Mouse (Mus musculus): ENCODE data around the gene Cyp4f39. TPM values are rescaled to one million over a fixed set of nuclear protein-coding genes. Genes with fewer than 3 reads are reported as not detected.
"Not testable (repeated sequence)": the region's sequence is repeated elsewhere in the genome, so short reads cannot be mapped to it uniquely, and the experiment has no call there.

The Cyp4f39 gene
- polyA plus RNA-seq, 1 experiment from 2014 or later: 0.28 TPM

GRCm38 (mm10) chr17:32516126-32516525 is 63.6 kb downstream of the Cyp4f39 start:
- Histone ChIP-seq H3K4me1 (replicated peaks; ENCODE audit: control insufficient read depth, insufficient read depth, low read length) (no peaks in the 10 kb centered on the region), H3K27ac (ENCODE audit: low read length) (no peak overlapping the region), H3K4me3 (replicated peaks; ENCODE audit: low read length) (no peak overlapping the region), H3K27me3 (replicated peaks; ENCODE audit: control insufficient read depth, insufficient read depth, low read length) (no peaks in the 10 kb centered on the region), H3K9me3 (ENCODE audit: control insufficient read depth, low read length) (no peaks in the 10 kb centered on the region), H3K4me2 (ENCODE audit: low read length) (no peak overlapping the region), H3K9ac (replicated peaks; ENCODE audit: low read depth, low read length) (no peak overlapping the region), H3K36me3 (ENCODE audit: control insufficient read depth, insufficient read depth) (no peaks in the 10 kb centered on the region)
- no peak for ATAC-seq
- WGBS: 54% methylated on average over 5 of the region's 5 CpGs

GRCm38 (mm10) chr17:32521981-32522380 is 69.5 kb downstream of the Cyp4f39 start:
- WGBS: 94% methylated on average over 5 of the region's 5 CpGs
- Histone ChIP-seq H3K36me3 (ENCODE audit: control insufficient read depth, insufficient read depth) (no peaks in the 10 kb centered on the region; the same call in 1 of the 2 replicates), H3K27me3 (replicated peaks; ENCODE audit: control insufficient read depth, insufficient read depth, low read length) (no peaks in the 10 kb centered on the region), H3K4me3 (replicated peaks; ENCODE audit: low read length) (no peak overlapping the region), H3K9ac (replicated peaks; ENCODE audit: low read depth, low read length) (no peak overlapping the region), H3K4me2 (ENCODE audit: low read length) (no peak overlapping the region), H3K9me3 (ENCODE audit: control insufficient read depth, low read length) (no peaks in the 10 kb centered on the region), H3K4me1 (replicated peaks; ENCODE audit: control insufficient read depth, insufficient read depth, low read length) (no peaks in the 10 kb centered on the region), H3K27ac (ENCODE audit: low read length) (no peak overlapping the region)
- ATAC-seq: no peak

GRCm38 (mm10) chr17:32522386-32522785 is 69.9 kb downstream of the Cyp4f39 start:
- 91% methylated on average over 4 of the region's 4 CpGs for WGBS
- Histone ChIP-seq H3K9ac (replicated peaks; ENCODE audit: low read depth, low read length) (no peak overlapping the region), H3K27me3 (replicated peaks; ENCODE audit: control insufficient read depth, insufficient read depth, low read length) (no peaks in the 10 kb centered on the region), H3K9me3 (ENCODE audit: control insufficient read depth, low read length) (no peaks in the 10 kb centered on the region), H3K4me3 (replicated peaks; ENCODE audit: low read length) (no peak overlapping the region), H3K36me3 (ENCODE audit: control insufficient read depth, insufficient read depth) (no peaks in the 10 kb centered on the region; the same call in 1 of the 2 replicates), H3K27ac (ENCODE audit: low read length) (no peak overlapping the region), H3K4me2 (ENCODE audit: low read length) (no peak overlapping the region), H3K4me1 (replicated peaks; ENCODE audit: control insufficient read depth, insufficient read depth, low read length) (no peaks in the 10 kb centered on the region)
- no peak for ATAC-seq

- Histone ChIP-seq H3K27me3 (replicated peaks; ENCODE audit: control insufficient read depth, insufficient read depth, low read length) (no peaks in the 10 kb centered on the region), H3K4me3 (replicated peaks; ENCODE audit: low read length) (no peak overlapping the region), H3K27ac (ENCODE audit: low read length) (no peak overlapping the region), H3K36me3 (ENCODE audit: control insufficient read depth, insufficient read depth) (no peaks in the 10 kb centered on the region; the same call in 1 of the 2 replicates), H3K9me3 (ENCODE audit: control insufficient read depth, low read length) (no peaks in the 10 kb centered on the region), H3K9ac (replicated peaks; ENCODE audit: low read depth, low read length) (no peak overlapping the region), H3K4me1 (replicated peaks; ENCODE audit: control insufficient read depth, insufficient read depth, low read length) (no peaks in the 10 kb centered on the region), H3K4me2 (ENCODE audit: low read length) (no peak overlapping the region)
- 85% methylated on average over 5 of the region's 5 CpGs for WGBS
- no peak for ATAC-seq
Measured at GRCm38 (mm10) chr17:32522816-32523215, 70.3 kb downstream of the Cyp4f39 start.

GRCm38 (mm10) chr17:32523895-32524294 is 71.4 kb downstream of the Cyp4f39 start:
- Histone ChIP-seq H3K9me3 (ENCODE audit: control insufficient read depth, low read length) (no peaks in the 10 kb centered on the region), H3K4me1 (replicated peaks; ENCODE audit: control insufficient read depth, insufficient read depth, low read length) (0 out of 2 replicates have a peak, but pooled peaks cover 2% of the 10 kb centered on the region), H3K27ac (ENCODE audit: low read length) (no peak overlapping the region), H3K36me3 (ENCODE audit: control insufficient read depth, insufficient read depth) (no peaks in the 10 kb centered on the region; the same call in 1 of the 2 replicates), H3K4me2 (ENCODE audit: low read length) (no peak overlapping the region), H3K4me3 (replicated peaks; ENCODE audit: low read length) (no peak overlapping the region), H3K27me3 (replicated peaks; ENCODE audit: control insufficient read depth, insufficient read depth, low read length) (no peaks in the 10 kb centered on the region), H3K9ac (replicated peaks; ENCODE audit: low read depth, low read length) (no peak overlapping the region)
- ATAC-seq: no peak
- WGBS: 91% methylated on average over 11 of the region's 11 CpGs

- H3K36me3 ChIP-seq (ENCODE audit: control insufficient read depth, insufficient read depth); H3K4me3 ChIP-seq (replicated peaks; ENCODE audit: low read length); H3K4me2 ChIP-seq (ENCODE audit: low read length); H3K9ac ChIP-seq (replicated peaks; ENCODE audit: low read depth, low read length); H3K27ac ChIP-seq (ENCODE audit: low read length); H3K4me1 ChIP-seq (replicated peaks; ENCODE audit: control insufficient read depth, insufficient read depth, low read length); H3K9me3 ChIP-seq (ENCODE audit: control insufficient read depth, low read length); ATAC-seq; H3K27me3 ChIP-seq (replicated peaks; ENCODE audit: control insufficient read depth, insufficient read depth, low read length): not testable (repeated sequence)
- WGBS: 100% methylated on average over 1 of the region's 1 CpGs
Measured at GRCm38 (mm10) chr17:32526341-32526740, 73.8 kb downstream of the Cyp4f39 start.

GRCm38 (mm10) chr17:32527748-32528147 is 75.2 kb downstream of the Cyp4f39 start:
- Histone ChIP-seq H3K4me2 (ENCODE audit: low read length) (no peak overlapping the region), H3K4me3 (replicated peaks; ENCODE audit: low read length) (no peak overlapping the region), H3K27me3 (replicated peaks; ENCODE audit: control insufficient read depth, insufficient read depth, low read length) (no peaks in the 10 kb centered on the region), H3K36me3 (ENCODE audit: control insufficient read depth, insufficient read depth) (no peaks in the 10 kb centered on the region), H3K4me1 (replicated peaks; ENCODE audit: control insufficient read depth, insufficient read depth, low read length) (0 out of 2 replicates have a peak, but pooled peaks cover 2% of the 10 kb centered on the region), H3K27ac (ENCODE audit: low read length) (no peak overlapping the region), H3K9me3 (ENCODE audit: control insufficient read depth, low read length) (no peaks in the 10 kb centered on the region), H3K9ac (replicated peaks; ENCODE audit: low read depth, low read length) (no peak overlapping the region)
- 87% methylated on average over 11 of the region's 11 CpGs for WGBS
- ATAC-seq: no peak

GRCm38 (mm10) chr17:32528408-32529337 is 76.2 kb downstream of the Cyp4f39 start:
- no peak overlapping the region for H3K9ac ChIP-seq (replicated peaks; ENCODE audit: low read depth, low read length)
- WGBS: 16% methylated on average over 26 of the region's 26 CpGs
- no peaks in the 10 kb centered on the region for H3K27me3 ChIP-seq (replicated peaks; ENCODE audit: control insufficient read depth, insufficient read depth, low read length)
- 0 out of 2 replicates have a peak, but pooled peaks cover 2% of the 10 kb centered on the region for H3K4me1 ChIP-seq (replicated peaks; ENCODE audit: control insufficient read depth, insufficient read depth, low read length)
- H3K4me2 ChIP-seq (ENCODE audit: low read length): peak overlapping the region; percentile 25
- H3K4me3 ChIP-seq (replicated peaks; ENCODE audit: low read length): no peak overlapping the region
- H3K36me3 ChIP-seq (ENCODE audit: control insufficient read depth, insufficient read depth): no peaks in the 10 kb centered on the region
- ATAC-seq: peak; percentile 38; the same call in 1 of the 2 replicates
- H3K9me3 ChIP-seq (ENCODE audit: control insufficient read depth, low read length): no peaks in the 10 kb centered on the region
- H3K27ac ChIP-seq (ENCODE audit: low read length): no peak overlapping the region

GRCm38 (mm10) chr17:32532356-32532755 is 79.8 kb downstream of the Cyp4f39 start:
- peaks cover 12% of the 10 kb centered on the region for H3K4me1 ChIP-seq (replicated peaks; ENCODE audit: control insufficient read depth, insufficient read depth, low read length)
- not testable (repeated sequence) for H3K27me3 ChIP-seq (replicated peaks; ENCODE audit: control insufficient read depth, insufficient read depth, low read length); ATAC-seq; H3K9me3 ChIP-seq (ENCODE audit: control insufficient read depth, low read length); H3K9ac ChIP-seq (replicated peaks; ENCODE audit: low read depth, low read length); H3K36me3 ChIP-seq (ENCODE audit: control insufficient read depth, insufficient read depth); H3K4me2 ChIP-seq (ENCODE audit: low read length); H3K4me3 ChIP-seq (replicated peaks; ENCODE audit: low read length); H3K27ac ChIP-seq (ENCODE audit: low read length)
- 67% methylated on average over 4 of the region's 4 CpGs for WGBS

All from forebrain, embryonic 16.5 days (tissue).